Mouse (Mus musculus): ENCODE results near the gene Mcu.

DNA sequence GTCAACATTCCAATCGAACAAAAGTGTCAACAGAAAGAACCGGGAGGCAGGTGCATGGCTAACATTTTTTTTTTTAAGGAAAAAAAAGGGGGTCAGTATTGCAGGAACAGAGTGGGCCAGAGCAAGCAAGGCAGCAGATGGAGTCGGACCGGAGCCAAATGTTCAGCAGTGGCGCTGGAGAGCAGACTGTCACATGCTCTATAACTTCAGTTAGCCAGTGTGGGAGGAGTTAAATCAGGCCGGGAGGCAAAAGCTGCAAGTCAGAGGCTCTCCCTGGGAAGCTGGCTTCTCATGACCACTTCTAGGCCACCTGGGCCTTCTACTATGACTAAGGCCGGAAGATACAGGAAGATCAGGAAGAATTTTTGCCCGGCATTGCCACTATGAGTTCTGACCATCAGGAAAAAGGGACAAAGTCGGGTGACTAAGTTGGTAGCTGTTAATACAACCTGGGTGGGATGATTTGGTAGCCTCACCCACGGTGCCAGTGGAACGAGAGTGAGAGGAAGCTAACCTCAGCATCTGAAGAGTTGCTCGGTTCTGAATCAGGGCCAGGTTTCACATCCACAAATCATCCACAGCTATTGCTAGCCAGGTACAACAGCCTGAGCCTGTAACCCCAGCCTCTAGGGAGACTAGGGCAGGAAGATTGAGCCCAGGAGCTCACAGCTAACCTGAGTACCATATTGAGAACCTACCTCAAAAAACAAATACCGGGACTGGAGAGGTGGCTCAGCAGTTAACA, 22.5 kb downstream of the Mcu start:
- TF ChIP-seq POLR2A (IDR thresholded peaks at IDR 0.05; ENCODE audit: low read depth, low read length) (no peak), CTCF (IDR thresholded peaks at IDR 0.05; ENCODE audit: borderline replicate concordance, insufficient read depth, low read length) (no peak)
